Mouse (Mus musculus): ENCODE results near the gene Olfr1274-ps.
"Not testable (repeated sequence)": the region's sequence is repeated elsewhere in the genome, so short reads cannot be mapped to it uniquely, and the experiment has no call there.

Olfr1274-ps gene

DNA sequence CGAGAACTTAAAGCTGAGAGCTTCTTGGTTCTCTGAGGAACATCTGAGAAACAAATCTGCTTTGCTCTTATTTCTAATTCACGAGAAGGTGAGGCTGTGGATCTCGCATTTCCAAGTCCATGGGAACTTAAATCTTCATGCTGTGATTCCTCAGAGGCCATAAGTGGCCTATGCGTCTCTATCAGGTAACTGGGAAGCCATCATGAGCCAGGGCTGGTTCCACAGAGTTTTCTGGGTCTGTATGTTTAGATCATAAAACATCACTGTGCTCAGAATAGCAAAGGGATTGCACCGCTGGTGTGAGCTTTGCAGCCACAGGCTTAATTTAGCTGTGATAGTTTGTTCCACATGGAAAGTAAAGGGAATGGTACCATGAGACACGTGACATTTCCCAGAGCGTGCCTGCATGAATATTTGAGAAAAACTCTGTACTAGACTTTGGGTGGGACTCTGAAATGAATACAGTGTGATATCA, at the start of gene Olfr1274-ps:
TSS of gene Olfr1274-ps (plus strand) at position 51 of the 475 bp plus-strand sequence.
- DNase-seq (ENCODE audit: low read depth, low spot score): not testable (repeated sequence)

DNA sequence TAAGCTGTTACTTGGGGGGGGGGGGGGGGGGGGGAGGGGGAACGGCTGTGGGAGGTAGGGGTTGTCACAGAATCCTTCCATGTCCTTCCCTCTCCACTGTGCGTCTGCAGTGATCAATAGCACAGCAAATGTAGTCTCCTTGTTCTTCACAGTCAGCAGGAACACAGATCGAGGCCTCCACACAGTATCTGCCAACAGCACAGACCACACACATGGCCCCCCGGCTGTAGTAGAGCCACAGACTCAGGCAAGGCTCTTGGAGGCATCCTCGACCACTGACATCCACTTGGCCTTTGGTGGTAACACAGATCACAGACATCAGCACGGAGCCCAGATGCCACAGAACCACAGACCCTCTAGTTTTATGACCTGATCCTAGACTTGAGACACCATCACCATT, 47.4 kb upstream of the Olfr1274-ps start:
- not testable (repeated sequence) for DNase-seq (ENCODE audit: low read depth, low spot score)

DNA sequence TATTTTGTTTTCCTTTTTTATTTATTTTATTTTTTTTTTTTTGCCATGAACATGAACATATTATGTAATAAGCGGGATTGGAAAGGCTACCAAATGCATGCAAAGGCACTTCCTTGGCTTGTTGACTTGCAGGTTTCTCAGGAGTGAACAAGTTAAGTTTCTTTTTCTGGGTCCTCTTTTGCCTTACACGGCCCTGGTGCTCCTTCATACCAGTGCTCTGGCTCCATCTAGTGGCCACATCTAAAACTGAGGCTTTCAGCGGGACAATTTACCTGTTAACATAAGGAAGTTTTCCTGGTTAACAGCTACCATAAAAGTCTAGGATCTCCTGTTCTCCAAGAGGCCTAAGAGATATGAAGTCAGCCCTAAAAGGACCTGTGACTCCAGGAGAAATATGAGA, 46.9 kb upstream of the Olfr1274-ps start:
- DNase-seq (ENCODE audit: low read depth, low spot score): not testable (repeated sequence)

DNA sequence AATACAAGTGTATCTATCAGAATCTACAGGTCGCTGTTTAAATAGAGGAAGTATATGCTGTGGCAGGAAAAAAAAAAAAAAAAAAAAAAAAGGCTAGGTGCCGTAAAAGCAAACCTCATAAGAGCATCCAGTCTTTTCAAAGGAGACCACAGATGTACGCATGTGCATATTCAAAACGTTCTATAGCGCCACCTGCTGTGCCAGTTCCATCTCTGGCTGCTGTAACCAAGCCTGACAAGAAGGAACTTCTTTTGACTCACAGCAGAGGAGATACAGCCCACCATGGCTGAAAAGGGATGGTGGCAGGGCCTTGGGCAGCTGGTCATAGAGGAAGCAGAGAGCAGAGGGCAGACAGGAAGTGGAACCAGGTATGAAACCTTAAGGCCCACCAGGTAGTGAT, 39.3 kb upstream of the Olfr1274-ps start:
- not testable (repeated sequence) for DNase-seq (ENCODE audit: low read depth, low spot score)

DNA sequence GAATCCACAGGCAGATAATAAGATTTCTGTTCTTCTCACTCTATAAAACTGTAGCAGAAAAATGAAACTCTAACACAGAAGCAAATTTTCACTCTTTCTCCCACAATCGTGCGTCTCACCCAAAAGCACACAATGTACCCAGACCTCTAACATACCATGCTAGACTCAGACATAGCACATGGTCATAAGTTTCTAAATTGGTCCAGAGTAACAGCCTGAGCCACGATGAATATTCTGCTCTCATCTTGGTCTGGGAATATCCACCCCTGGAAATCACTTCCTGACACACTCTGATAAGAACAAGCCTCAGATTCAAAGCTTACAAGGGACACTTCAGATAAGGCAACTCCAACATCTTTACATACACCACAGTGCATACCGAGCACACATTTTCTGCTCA, 38.3 kb upstream of the Olfr1274-ps start:
- DNase-seq (ENCODE audit: low read depth, low spot score): not testable (repeated sequence)

DNA sequence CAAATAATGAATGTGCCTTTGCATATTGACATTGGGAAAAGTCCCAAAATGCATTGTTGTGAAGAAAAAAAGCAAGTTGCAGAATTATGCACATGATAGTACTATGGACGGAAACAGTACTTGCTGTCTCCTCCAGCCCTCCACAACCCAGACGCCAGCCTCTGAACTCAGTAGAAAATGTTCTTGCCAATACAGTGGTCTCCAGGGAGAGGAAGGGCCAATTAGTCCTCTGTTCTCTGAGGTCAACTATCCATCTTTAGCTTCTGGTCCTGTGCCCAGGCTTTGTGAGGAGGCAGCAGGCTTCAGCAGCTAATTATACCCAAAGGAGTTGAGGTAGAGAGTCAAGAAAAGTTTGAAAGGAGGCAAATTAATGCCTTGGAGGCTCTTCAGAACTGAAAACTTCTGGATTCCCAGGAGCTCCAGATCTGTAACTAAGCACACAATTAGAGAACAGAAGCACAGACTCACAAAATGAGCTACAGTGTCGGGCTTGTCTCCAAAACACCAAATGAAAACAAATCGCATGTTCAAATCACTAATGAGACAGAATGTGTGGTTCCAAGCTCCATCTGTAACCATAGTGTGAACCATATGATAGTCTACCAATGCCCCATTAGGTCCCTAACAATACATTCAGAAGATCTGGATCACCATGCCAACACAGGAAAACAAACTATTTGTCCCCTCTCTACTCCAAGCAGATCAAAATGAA, 15.8 kb downstream of the Olfr1274-ps start:
- not testable (repeated sequence) for DNase-seq (ENCODE audit: low read depth, low spot score)

DNA sequence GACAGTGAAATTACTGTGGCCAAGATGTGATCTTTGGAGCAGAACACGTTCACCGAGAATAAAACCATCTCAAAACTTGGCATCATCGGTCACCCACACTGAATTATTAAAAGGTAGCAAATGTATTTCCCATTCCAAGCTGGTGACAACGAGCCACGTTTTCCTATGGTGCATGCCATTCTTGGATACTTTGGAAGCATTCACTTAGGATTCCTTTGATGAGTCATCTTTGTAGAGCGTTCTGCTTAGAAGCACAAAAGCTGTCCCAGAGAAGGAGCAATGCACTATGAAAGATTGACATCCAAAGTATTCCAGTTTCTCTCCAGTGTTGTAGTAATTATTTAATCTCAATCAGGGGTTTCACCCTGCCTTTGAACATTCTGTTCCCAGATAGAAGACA, 23.8 kb downstream of the Olfr1274-ps start:
- not testable (repeated sequence) for DNase-seq (ENCODE audit: low read depth, low spot score)

DNA sequence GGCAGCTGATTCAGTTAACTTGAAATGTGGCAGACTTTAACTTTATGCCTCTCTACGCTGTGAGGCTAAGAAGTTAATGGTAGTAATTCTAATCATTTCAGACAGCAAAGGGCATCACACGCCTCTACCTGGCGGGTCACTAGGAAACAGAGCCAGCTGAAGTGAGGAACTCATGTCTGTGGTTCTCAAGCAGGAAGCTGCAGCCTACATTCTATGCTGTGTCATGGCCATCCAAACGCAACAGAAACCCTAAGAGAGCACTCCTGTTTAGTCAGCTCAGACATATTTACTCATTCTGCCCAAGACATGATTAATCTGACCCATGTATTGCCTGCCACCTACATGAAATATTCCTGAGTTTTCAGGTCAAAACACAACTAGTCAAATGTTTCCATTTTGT, 26.5 kb downstream of the Olfr1274-ps start:
- not testable (repeated sequence) for DNase-seq (ENCODE audit: low read depth, low spot score)

DNA sequence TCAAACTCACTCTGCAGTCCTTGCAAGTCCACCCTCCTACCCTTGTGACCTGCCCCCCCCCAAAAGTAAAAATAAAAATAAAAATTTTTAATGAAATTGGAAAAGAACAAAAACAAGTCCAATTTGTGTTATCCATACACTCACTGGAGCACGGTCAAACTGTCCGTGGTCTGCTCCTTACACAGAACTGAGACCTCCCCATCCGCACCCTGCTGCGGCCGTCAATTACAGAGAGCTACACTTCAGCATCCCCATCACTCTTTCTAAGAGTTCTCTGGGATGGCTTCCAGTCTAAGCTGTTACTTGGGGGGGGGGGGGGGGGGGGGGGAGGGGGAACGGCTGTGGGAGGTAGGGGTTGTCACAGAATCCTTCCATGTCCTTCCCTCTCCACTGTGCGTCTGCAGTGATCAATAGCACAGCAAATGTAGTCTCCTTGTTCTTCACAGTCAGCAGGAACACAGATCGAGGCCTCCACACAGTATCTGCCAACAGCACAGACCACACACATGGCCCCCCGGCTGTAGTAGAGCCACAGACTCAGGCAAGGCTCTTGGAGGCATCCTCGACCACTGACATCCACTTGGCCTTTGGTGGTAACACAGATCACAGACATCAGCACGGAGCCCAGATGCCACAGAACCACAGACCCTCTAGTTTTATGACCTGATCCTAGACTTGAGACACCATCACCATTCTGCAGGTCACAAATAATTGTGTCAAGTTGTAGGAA, 30.7 kb downstream of the Olfr1274-ps start:
- DNase-seq (ENCODE audit: low read depth, low spot score): not testable (repeated sequence)

DNA sequence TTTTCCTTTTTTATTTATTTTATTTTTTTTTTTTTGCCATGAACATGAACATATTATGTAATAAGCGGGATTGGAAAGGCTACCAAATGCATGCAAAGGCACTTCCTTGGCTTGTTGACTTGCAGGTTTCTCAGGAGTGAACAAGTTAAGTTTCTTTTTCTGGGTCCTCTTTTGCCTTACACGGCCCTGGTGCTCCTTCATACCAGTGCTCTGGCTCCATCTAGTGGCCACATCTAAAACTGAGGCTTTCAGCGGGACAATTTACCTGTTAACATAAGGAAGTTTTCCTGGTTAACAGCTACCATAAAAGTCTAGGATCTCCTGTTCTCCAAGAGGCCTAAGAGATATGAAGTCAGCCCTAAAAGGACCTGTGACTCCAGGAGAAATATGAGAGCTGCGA, 31.3 kb downstream of the Olfr1274-ps start:
- not testable (repeated sequence) for DNase-seq (ENCODE audit: low read depth, low spot score)

DNA sequence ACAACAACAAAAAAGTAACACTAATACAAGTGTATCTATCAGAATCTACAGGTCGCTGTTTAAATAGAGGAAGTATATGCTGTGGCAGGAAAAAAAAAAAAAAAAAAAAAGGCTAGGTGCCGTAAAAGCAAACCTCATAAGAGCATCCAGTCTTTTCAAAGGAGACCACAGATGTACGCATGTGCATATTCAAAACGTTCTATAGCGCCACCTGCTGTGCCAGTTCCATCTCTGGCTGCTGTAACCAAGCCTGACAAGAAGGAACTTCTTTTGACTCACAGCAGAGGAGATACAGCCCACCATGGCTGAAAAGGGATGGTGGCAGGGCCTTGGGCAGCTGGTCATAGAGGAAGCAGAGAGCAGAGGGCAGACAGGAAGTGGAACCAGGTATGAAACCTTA, 39.0 kb downstream of the Olfr1274-ps start:
- DNase-seq (ENCODE audit: low read depth, low spot score): not testable (repeated sequence)

DNA sequence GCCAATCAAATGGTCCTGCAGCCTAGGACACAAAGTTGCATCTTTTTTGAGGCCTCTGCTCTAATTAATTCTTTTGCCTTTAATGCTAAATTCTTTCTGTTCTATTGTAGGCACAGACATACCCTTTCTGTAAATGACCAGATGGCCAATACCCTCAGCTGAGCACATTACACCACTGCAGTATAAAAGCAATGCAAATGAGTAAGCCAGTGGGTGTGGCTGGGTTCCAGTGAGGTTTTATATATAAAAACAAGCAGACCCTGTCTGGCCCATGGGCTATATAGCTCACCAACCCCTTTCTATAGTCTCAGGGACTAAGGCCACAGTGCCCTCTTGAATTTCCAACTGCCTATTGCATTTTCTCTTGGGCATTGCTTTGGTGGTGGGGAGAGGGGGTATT, 41.7 kb downstream of the Olfr1274-ps start:
- not testable (repeated sequence) for DNase-seq (ENCODE audit: low read depth, low spot score)

DNA sequence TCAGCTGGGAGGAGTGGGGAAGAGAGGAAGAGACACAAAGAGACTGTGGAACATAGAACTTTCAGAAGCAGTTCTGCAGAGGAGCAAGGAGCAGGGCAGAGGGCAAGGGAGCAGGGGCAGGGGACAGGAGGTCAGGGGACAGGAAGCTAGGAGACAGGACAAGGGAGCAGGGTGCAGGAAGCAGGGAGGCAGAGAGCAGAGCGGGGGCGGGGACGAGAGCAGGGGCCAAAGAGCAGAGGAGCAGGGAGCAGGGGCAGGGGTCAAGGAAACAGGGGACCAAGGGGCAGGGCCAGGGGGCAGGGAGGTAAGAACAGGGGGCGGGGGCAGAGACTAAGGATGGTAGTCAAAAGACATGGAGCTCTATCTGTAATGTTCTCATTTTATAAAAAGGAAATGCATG, 43.3 kb downstream of the Olfr1274-ps start:
- DNase-seq (ENCODE audit: low read depth, low spot score): not testable (repeated sequence)

DNA sequence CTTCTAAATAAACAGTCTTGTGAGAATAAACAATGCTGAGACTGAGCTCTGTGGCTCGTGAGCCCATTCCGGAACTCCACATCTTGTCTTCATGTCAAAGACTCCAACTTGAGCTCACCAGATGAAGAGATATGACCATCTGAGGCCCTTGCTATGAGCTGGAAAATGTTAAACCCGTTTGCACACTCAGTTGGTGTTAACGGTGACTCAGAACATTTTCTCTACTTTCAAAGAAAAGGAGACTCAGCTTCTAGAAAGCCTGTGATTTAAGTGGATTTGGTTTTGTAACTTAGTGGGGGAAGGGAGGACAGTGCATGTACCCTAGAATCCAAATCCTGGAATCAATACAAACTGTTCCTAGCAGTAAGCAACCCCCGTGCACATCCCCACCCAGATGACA, 45.3 kb downstream of the Olfr1274-ps start:
- no peak for DNase-seq (ENCODE audit: low read depth, low spot score)

DNA sequence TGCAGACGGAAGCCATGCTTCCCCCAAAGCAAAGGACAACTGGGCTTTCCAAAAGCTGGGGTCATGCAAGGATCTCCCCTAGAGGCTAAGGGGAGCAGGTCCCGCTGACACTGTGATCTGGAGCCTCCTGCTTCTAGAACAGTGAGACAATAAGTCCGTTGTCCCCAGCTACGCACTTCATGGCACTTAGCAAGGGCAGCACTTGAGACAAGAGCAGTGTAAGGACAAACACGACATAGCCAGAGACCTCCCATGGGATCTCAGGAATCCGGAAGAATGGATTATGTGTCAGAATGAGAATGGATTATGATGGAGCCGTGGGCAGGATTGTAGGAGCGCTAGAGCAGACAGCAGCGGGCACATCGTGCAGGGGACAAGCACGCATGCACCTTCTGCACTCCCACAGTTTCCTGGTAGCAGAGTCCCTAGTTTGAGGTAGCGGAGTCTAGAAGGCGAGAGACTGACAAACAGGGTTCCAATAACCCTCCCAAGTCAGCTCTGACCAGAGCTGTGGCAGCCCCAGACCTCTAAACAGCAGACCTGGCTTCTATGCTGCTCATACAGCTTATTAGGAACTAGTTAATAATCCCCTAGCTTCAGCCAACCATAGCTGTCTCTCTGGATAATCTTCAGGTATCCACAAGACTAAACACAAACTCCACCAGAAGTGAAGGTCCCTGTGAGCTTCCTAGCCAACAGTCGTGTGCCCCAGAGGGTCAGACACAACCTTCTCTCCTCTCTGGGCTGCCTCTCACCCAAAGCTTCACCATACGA, 50.7 kb downstream of the Olfr1274-ps start:
- DNase-seq (ENCODE audit: low read depth, low spot score): no peak

DNA sequence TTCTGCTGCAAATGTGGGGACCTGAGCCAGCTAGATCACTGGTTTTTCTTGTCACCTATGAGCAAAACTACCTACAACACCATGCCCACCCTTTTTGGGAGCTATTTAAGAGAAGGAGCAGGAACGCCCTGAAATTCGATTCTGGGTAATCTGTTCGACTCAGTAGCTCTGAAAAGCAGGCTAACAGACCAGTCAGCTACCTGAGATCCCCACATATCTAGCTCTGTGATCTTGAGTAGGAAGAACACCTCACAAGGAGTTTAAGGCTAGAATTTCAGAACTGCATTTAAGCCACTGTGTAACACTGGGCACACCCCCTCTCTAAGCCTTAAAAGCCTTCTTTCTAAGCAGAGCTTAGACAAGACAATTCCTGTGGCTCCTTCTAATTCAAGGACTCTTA, 53.9 kb downstream of the Olfr1274-ps start:
- DNase-seq (ENCODE audit: low read depth, low spot score): no peak
